Mouse (Mus musculus): Measurements from ENCODE around the gene Zfp3. TPM values are rescaled to one million over a fixed set of nuclear protein-coding genes. Genes with fewer than 3 reads are reported as not detected.

Gene Zfp3
- polyA plus RNA-seq, 1 experiment from 2014 or later = 16.4 TPM

DNA sequence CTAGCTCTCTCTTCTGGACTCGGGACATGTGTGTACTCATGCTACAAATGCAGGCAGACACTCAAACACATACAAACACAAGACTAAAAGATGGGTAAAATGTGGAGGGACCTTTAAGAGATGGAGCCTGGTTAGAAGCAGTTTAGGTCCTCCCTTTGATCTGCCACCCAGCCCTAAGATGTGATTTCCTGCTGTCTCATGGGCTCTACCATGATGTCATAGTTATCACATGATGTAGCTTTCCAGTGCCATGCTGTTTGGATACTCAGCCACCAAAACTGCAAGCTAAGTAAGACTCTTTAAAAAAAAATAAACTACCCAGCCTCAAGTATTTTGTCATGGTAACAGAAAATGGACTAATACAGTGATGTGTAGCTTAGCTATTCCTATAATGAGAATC, 28.4 kb downstream of the Zfp3 start:
- H3K4me3 ChIP-seq (ENCODE audit: low read length) = no peak overlapping the region
- H3K36me3 ChIP-seq (ENCODE audit: control insufficient read depth, insufficient read depth, low read length) = no peaks in the 10 kb centered on the region
- no peaks in the 10 kb centered on the region for H3K4me1 ChIP-seq (ENCODE audit: control insufficient read depth, insufficient read depth, low read depth, low read length)
- H3K27ac ChIP-seq (ENCODE audit: low read depth, low read length) = no peak overlapping the region
- no peak for ATAC-seq
- H3K27me3 ChIP-seq (replicated peaks; ENCODE audit: control insufficient read depth, insufficient read depth, low read length) = no peaks in the 10 kb centered on the region
- WGBS = 94% methylated on average over 1 of the region's 1 CpGs
- no peak overlapping the region for H3K4me2 ChIP-seq (ENCODE audit: low read length)
- no peaks in the 10 kb centered on the region for H3K9me3 ChIP-seq (ENCODE audit: control insufficient read depth, low read length)
- H3K9ac ChIP-seq (ENCODE audit: low read depth, low read length) = no peak overlapping the region

DNA sequence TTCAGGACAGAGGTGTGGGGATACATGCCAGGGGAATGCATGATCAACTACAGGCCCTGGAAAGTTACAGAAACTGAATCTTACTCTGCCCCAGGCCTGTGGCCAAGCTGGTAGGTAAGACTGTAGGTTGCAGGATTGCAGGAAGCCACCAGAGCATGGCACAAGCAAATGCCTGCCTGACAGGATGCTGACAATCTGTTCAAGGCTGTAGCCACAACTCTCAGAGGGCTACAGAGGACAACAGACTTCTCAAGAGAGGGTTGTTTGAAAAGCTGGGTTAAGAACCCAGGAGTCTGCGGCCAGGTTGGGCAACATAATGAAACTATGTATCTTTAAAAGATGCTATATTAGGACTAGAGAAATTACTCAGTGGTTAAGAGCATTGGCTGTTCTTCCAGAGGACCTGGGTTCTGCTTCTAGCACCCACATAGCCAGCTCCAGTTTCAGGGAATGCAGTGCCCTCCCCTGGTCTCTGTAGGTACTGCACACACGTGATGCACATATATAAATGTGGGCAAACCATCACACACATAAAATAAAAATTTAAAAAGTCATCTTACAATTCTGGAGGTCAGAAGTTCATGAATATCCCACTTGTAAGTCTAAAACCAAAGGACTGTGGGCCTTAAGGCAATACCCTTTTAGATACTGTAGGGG, 38.3 kb downstream of the Zfp3 start:
- 96% methylated on average over 2 of the region's 2 CpGs for WGBS
- Histone ChIP-seq H3K36me3 (ENCODE audit: control insufficient read depth, insufficient read depth, low read length) (no peaks in the 10 kb centered on the region), H3K9ac (ENCODE audit: low read depth, low read length) (no peak overlapping the region), H3K9me3 (ENCODE audit: control insufficient read depth, low read length) (no peaks in the 10 kb centered on the region), H3K27ac (ENCODE audit: low read depth, low read length) (no peak overlapping the region), H3K4me2 (ENCODE audit: low read length) (no peak overlapping the region), H3K4me3 (ENCODE audit: low read length) (no peak overlapping the region), H3K4me1 (ENCODE audit: control insufficient read depth, insufficient read depth, low read depth, low read length) (no peaks in the 10 kb centered on the region), H3K27me3 (replicated peaks; ENCODE audit: control insufficient read depth, insufficient read depth, low read length) (no peaks in the 10 kb centered on the region)
- no peak for ATAC-seq

DNA sequence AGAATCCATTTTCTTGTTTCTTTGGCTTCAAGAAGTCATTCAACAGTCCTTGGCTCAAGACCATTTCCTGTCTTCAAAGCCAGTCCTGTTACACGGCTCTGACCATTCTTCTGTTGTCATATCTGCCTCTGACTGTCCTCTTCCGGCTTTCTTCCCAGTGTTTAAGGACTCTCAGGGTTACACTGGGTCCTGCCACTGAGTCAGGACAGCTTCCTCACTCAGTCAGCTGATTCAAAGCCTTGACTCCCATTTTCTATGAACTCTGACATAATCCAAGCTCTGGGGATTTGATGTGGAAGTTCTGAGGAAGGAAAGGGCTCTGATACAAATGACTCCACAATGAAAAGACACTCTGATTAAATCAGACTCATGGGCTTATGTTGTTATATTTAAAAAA, 38.9 kb downstream of the Zfp3 start:
- Histone ChIP-seq H3K4me1 (ENCODE audit: control insufficient read depth, insufficient read depth, low read depth, low read length) (no peaks in the 10 kb centered on the region), H3K9ac (ENCODE audit: low read depth, low read length) (no peak overlapping the region), H3K9me3 (ENCODE audit: control insufficient read depth, low read length) (no peaks in the 10 kb centered on the region), H3K4me2 (ENCODE audit: low read length) (no peak overlapping the region), H3K4me3 (ENCODE audit: low read length) (no peak overlapping the region), H3K36me3 (ENCODE audit: control insufficient read depth, insufficient read depth, low read length) (no peaks in the 10 kb centered on the region), H3K27ac (ENCODE audit: low read depth, low read length) (no peak overlapping the region), H3K27me3 (replicated peaks; ENCODE audit: control insufficient read depth, insufficient read depth, low read length) (no peaks in the 10 kb centered on the region)
- 65% methylated on average over 2 of the region's 2 CpGs for WGBS
- no peak for ATAC-seq

DNA sequence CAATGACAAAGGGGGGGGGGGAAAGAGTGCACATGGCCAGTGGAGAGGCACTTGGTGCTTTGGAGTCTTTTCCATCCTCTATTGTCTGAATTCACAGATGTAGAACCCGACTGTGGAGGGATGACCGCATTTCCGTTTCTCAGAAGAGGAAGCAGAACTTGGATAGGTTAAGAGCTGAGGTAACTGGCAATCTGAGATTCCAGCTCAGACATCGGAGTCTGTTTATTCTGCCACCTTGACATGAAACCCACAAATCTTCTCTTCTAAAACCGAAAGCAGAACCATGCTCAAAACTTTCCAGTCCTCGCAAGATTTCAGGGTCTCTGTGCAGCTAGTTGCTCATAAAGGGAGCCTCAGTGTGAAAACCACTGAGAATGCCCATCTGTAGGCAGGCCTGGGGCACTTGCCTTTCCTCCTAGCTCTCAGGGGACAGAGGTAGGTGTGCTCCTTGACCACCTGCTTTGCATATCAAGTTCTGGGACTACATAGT, 39.7 kb downstream of the Zfp3 start:
- Histone ChIP-seq H3K27me3 (replicated peaks; ENCODE audit: control insufficient read depth, insufficient read depth, low read length) (no peaks in the 10 kb centered on the region), H3K4me2 (ENCODE audit: low read length) (no peak overlapping the region), H3K9me3 (ENCODE audit: control insufficient read depth, low read length) (no peaks in the 10 kb centered on the region), H3K36me3 (ENCODE audit: control insufficient read depth, insufficient read depth, low read length) (no peaks in the 10 kb centered on the region), H3K4me3 (ENCODE audit: low read length) (no peak overlapping the region), H3K27ac (ENCODE audit: low read depth, low read length) (no peak overlapping the region), H3K4me1 (ENCODE audit: control insufficient read depth, insufficient read depth, low read depth, low read length) (no peaks in the 10 kb centered on the region), H3K9ac (ENCODE audit: low read depth, low read length) (no peak overlapping the region)
- no peak for ATAC-seq
- 88% methylated on average over 6 of the region's 6 CpGs for WGBS

DNA sequence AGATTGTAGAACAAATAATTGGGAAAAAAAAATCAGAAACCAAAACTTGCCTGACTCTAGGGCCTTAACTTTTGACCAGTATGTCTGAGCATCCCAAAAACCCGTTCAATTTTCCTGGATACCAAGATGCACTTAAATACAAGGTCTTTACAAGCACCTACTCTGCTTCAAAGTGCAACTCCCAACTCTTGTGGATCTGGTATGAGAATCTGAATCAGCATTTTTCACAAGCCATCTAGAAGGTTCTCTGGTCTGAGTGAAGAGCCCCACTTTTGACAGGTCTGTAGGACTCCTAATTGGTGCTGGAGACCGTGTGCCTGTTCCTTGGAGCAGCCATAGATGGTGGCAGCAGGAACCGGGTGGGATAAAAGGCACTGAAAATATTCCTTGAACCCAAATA, 40.4 kb downstream of the Zfp3 start:
- Histone ChIP-seq H3K27me3 (replicated peaks; ENCODE audit: control insufficient read depth, insufficient read depth, low read length) (no peaks in the 10 kb centered on the region), H3K9ac (ENCODE audit: low read depth, low read length) (no peak overlapping the region), H3K36me3 (ENCODE audit: control insufficient read depth, insufficient read depth, low read length) (no peaks in the 10 kb centered on the region), H3K9me3 (ENCODE audit: control insufficient read depth, low read length) (no peaks in the 10 kb centered on the region), H3K4me1 (ENCODE audit: control insufficient read depth, insufficient read depth, low read depth, low read length) (no peaks in the 10 kb centered on the region), H3K4me3 (ENCODE audit: low read length) (no peak overlapping the region), H3K27ac (ENCODE audit: low read depth, low read length) (no peak overlapping the region), H3K4me2 (ENCODE audit: low read length) (no peak overlapping the region)
- 91% methylated on average over 3 of the region's 3 CpGs for WGBS
- ATAC-seq = no peak

DNA sequence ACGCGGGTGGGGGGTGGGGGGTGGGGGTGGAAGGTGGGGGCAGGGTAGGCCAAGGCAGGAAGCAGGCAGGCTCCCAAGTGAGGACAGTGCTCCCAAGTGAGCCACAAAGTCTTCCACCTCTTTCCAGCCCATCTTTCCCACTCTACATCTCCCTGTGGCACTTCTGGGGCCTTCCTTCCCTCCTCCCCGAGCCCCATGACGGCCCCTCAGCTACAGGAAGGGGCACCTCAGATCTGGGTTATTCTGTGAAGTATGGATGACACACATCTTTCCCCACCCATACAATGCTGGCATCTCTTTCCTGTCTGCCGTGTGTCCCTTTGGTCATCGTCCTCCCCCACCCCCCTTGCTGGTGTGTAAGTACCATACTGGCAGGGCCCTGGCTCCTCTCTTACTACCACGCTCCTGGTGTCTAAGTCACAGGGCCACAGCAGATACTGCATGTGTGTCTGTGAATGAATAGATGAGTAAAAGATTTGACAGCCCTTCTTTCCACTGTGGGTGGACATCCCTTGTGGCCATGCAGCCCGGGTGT, 41.7 kb downstream of the Zfp3 start:
- 80% methylated on average over 7 of the region's 8 CpGs for WGBS
- no peaks in the 10 kb centered on the region for H3K36me3 ChIP-seq (ENCODE audit: control insufficient read depth, insufficient read depth, low read length)
- H3K9me3 ChIP-seq (ENCODE audit: control insufficient read depth, low read length) = no peaks in the 10 kb centered on the region
- H3K9ac ChIP-seq (ENCODE audit: low read depth, low read length) = no peak overlapping the region
- no peaks in the 10 kb centered on the region for H3K4me1 ChIP-seq (ENCODE audit: control insufficient read depth, insufficient read depth, low read depth, low read length)
- no peak overlapping the region for H3K4me3 ChIP-seq (ENCODE audit: low read length)
- ATAC-seq = no peak
- no peak overlapping the region for H3K27ac ChIP-seq (ENCODE audit: low read depth, low read length)
- no peaks in the 10 kb centered on the region for H3K27me3 ChIP-seq (replicated peaks; ENCODE audit: control insufficient read depth, insufficient read depth, low read length)
- H3K4me2 ChIP-seq (ENCODE audit: low read length) = no peak overlapping the region

DNA sequence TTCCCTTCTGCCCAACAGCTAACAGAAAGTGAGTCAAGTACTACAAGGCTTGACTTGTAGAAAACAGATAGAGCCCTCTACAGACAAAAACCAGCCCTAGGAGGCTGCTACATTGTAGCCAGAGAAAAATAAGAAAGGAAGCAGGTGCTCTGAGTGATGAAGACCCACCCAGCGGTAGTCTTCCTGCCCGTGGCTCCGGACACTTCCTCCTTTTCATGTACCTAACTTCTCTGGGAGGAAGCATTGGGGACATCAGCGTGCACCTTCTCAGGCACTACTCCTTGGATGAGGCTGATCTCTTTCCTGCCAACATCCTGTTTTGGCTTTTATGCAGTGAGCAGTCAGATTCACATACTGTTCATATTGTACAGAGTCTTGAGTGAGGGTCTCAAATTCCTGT, 42.7 kb downstream of the Zfp3 start:
- Histone ChIP-seq H3K4me3 (ENCODE audit: low read length) (no peak overlapping the region), H3K4me2 (ENCODE audit: low read length) (no peak overlapping the region), H3K36me3 (ENCODE audit: control insufficient read depth, insufficient read depth, low read length) (no peaks in the 10 kb centered on the region), H3K9me3 (ENCODE audit: control insufficient read depth, low read length) (no peaks in the 10 kb centered on the region), H3K9ac (ENCODE audit: low read depth, low read length) (no peak overlapping the region), H3K27ac (ENCODE audit: low read depth, low read length) (no peak overlapping the region), H3K4me1 (ENCODE audit: control insufficient read depth, insufficient read depth, low read depth, low read length) (no peaks in the 10 kb centered on the region), H3K27me3 (replicated peaks; ENCODE audit: control insufficient read depth, insufficient read depth, low read length) (no peaks in the 10 kb centered on the region)
- ATAC-seq = no peak
- 87% methylated on average over 4 of the region's 4 CpGs for WGBS

DNA sequence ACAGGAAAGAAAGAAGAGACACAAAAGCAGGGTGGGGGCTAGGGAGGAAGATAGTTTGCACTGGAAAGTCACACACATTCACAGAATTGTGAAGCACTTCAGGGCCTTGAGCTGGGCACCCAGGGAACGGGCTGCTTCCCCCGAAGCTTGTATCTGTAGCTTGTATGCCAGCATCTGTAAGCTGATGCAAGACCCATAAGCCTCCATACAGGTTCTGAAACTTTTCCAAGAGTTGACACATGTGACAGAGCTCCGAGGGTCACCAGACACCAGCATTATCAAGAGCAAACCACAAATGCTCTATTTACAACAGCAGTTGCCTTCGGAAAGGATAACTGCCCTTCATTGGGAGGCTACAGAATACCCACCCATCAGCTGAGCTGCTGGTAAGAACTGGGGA, 43.6 kb downstream of the Zfp3 start:
- Histone ChIP-seq H3K27ac (ENCODE audit: low read depth, low read length) (no peak overlapping the region), H3K4me3 (ENCODE audit: low read length) (no peak overlapping the region), H3K27me3 (replicated peaks; ENCODE audit: control insufficient read depth, insufficient read depth, low read length) (no peaks in the 10 kb centered on the region), H3K36me3 (ENCODE audit: control insufficient read depth, insufficient read depth, low read length) (no peaks in the 10 kb centered on the region), H3K4me2 (ENCODE audit: low read length) (no peak overlapping the region), H3K9ac (ENCODE audit: low read depth, low read length) (no peak overlapping the region), H3K9me3 (ENCODE audit: control insufficient read depth, low read length) (no peaks in the 10 kb centered on the region), H3K4me1 (ENCODE audit: control insufficient read depth, insufficient read depth, low read depth, low read length) (no peaks in the 10 kb centered on the region)
- no peak for ATAC-seq
- WGBS = 89% methylated on average over 4 of the region's 4 CpGs

DNA sequence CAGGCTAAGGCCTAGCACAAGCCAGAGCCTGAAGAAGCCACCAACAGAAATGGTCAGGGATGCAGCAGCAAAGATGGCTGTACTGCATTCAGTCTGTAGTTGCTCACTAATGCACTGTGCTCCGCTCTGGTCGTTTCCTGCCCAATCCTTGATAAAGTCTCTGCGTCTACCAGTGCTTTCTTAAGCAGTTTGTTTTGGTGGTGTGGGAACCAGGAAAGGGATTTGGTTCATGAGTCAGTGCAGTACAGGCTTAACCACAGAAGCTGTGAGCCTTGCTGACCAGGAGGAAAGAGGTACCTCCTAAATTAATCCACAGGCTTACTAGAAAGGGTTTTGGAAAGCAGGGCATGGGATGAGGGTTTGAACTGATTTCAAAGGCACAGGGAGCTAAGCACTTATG, 44.1 kb downstream of the Zfp3 start:
- H3K36me3 ChIP-seq (ENCODE audit: control insufficient read depth, insufficient read depth, low read length) = no peaks in the 10 kb centered on the region
- H3K9ac ChIP-seq (ENCODE audit: low read depth, low read length) = no peak overlapping the region
- no peaks in the 10 kb centered on the region for H3K9me3 ChIP-seq (ENCODE audit: control insufficient read depth, low read length)
- no peaks in the 10 kb centered on the region for H3K4me1 ChIP-seq (ENCODE audit: control insufficient read depth, insufficient read depth, low read depth, low read length)
- no peak overlapping the region for H3K4me3 ChIP-seq (ENCODE audit: low read length)
- H3K27me3 ChIP-seq (replicated peaks; ENCODE audit: control insufficient read depth, insufficient read depth, low read length) = no peaks in the 10 kb centered on the region
- no peak for ATAC-seq
- H3K27ac ChIP-seq (ENCODE audit: low read depth, low read length) = no peak overlapping the region
- WGBS = 82% methylated on average over 3 of the region's 3 CpGs
- H3K4me2 ChIP-seq (ENCODE audit: low read length) = no peak overlapping the region

Measured in hindbrain, embryonic 16.5 days (tissue).